Mouse (Mus musculus): Measurements from ENCODE around the gene Trf.

- TF ChIP-seq EP300 (optimal IDR thresholded peaks at IDR 0.05) (no peak), CTCF (IDR thresholded peaks at IDR 0.05; ENCODE audit: low read depth) (no peak)
Measured at GRCm38 (mm10) chr9:103224721-103225120, 5.5 kb downstream of the Trf start.
